Mouse (Mus musculus): ENCODE measurements at regions not wholly inside any gene's neighbourhood (a gene's known extent, or its start where the extent isn't known, plus 50 kb on each side); places are given as distances from the start of the nearest gene placed in this dataset.

GRCm38 (mm10) chrX:13386354-13386753, 79.6 kb upstream of the Nyx start:
- 83% methylated on average over 9 of the region's 9 CpGs for WGBS
- no peak for ATAC-seq (replicated peaks)
- Histone ChIP-seq H3K27ac (no peak overlapping the region), H3K36me3 (replicated peaks) (no peaks in the 10 kb centered on the region), H3K4me3 (no peak overlapping the region), H3K9ac (no peak overlapping the region), H3K4me1 (no peaks in the 10 kb centered on the region), H3K9me3 (no peaks in the 10 kb centered on the region), H3K27me3 (replicated peaks) (no peaks in the 10 kb centered on the region), H3K4me2 (no peak overlapping the region)

GRCm38 (mm10) chrX:13398466-13398865, 67.4 kb upstream of the Nyx start:
- H3K27me3 ChIP-seq (replicated peaks) = no peaks in the 10 kb centered on the region
- no peaks in the 10 kb centered on the region for H3K9me3 ChIP-seq
- H3K4me1 ChIP-seq = no peaks in the 10 kb centered on the region
- H3K4me2 ChIP-seq = no peak overlapping the region
- no peak overlapping the region for H3K4me3 ChIP-seq
- H3K9ac ChIP-seq = no peak overlapping the region
- no peaks in the 10 kb centered on the region for H3K36me3 ChIP-seq (replicated peaks)
- no peak for ATAC-seq (replicated peaks)
- no peak overlapping the region for H3K27ac ChIP-seq

GRCm38 (mm10) chrX:13412726-13413125, 53.2 kb upstream of the Nyx start:
- H3K27me3 ChIP-seq (replicated peaks) = peaks cover 7% of the 10 kb centered on the region; the same call in 1 of the 2 replicates
- H3K9me3 ChIP-seq = no peaks in the 10 kb centered on the region
- WGBS = 67% methylated on average over 2 of the region's 2 CpGs
- H3K4me2 ChIP-seq = no peak overlapping the region
- no peak overlapping the region for H3K9ac ChIP-seq
- no peak overlapping the region for H3K27ac ChIP-seq
- no peaks in the 10 kb centered on the region for H3K36me3 ChIP-seq (replicated peaks)
- ATAC-seq (replicated peaks) = no peak
- H3K4me1 ChIP-seq = no peaks in the 10 kb centered on the region
- no peak overlapping the region for H3K4me3 ChIP-seq

- Histone ChIP-seq H3K27ac (no peak overlapping the region), H3K27me3 (replicated peaks) (peaks cover 7% of the 10 kb centered on the region; the same call in 1 of the 2 replicates), H3K9me3 (no peaks in the 10 kb centered on the region), H3K4me1 (no peaks in the 10 kb centered on the region), H3K4me3 (no peak overlapping the region), H3K4me2 (no peak overlapping the region), H3K9ac (no peak overlapping the region), H3K36me3 (replicated peaks) (no peaks in the 10 kb centered on the region)
- no peak for ATAC-seq (replicated peaks)
- 34% methylated on average over 3 of the region's 3 CpGs for WGBS
These were observed 52.8 kb upstream of the Nyx start for GRCm38 (mm10) chrX:13413135-13413534.

Data from midbrain, embryonic 15.5 days (tissue).